Mouse (Mus musculus) lung, postnatal 0 days (tissue): Measurements from ENCODE around the gene Zswim1. TPM values are rescaled to one million over a fixed set of nuclear protein-coding genes. Genes with fewer than 3 reads are reported as not detected.
"Not testable (repeated sequence)": the region's sequence is repeated elsewhere in the genome, so short reads cannot be mapped to it uniquely, and the experiment has no call there.

Source experiments
- ATAC-seq: fragments of 200-750 bp; cut with Nextera tagmentation; 2 replicates; pipeline ENCODE4 v1.8.0; 2017; ENCODE audit warnings: moderate library complexity
- DNase-seq: peaks from one replicate; pipeline ENCODE4 v3.0.0-alpha.2; 2016; ENCODE audit warnings: low spot score
- H3K27ac ChIP-seq: fragments of 300-500 bp; sonication (generic); 2 replicates; pipeline ENCODE4 v1.5.1; 2014; ENCODE audit warnings: antibody characterized with exemption, mild to moderate bottlenecking, low read length, mixed read lengths
- H3K27me3 ChIP-seq: fragments of 300-500 bp; sonication (generic); replicated peaks from 2 replicates; pipeline ENCODE4 v1.6.1; 2014; ENCODE audit warnings: low read length, mixed read lengths; ENCODE audit not compliant: insufficient read depth
- H3K36me3 ChIP-seq: fragments of 300-500 bp; sonication (generic); 2 replicates; pipeline ENCODE4 v1.6.1; 2014; ENCODE audit warnings: low read length, mixed read lengths; ENCODE audit not compliant: insufficient read depth
- H3K4me1 ChIP-seq: fragments of 300-500 bp; sonication (generic); 2 replicates; pipeline ENCODE4 v1.6.1; 2014; ENCODE audit warnings: antibody characterized with exemption, low read depth, low read length, mixed read lengths; ENCODE audit not compliant: insufficient read depth
- H3K4me2 ChIP-seq: fragments of 300-500 bp; sonication (generic); replicated peaks from 2 replicates; pipeline ENCODE4 v1.6.1; 2014; ENCODE audit warnings: low read depth, mild to moderate bottlenecking, low read length, moderate library complexity, mixed read lengths
- H3K4me3 ChIP-seq: fragments of 300-500 bp; sonication (generic); 2 replicates; pipeline ENCODE4 v1.5.1; 2014; ENCODE audit warnings: low read depth, low read length
- H3K9ac ChIP-seq: fragments of 300-500 bp; sonication (generic); replicated peaks from 2 replicates; pipeline ENCODE4 v1.6.1; 2014; ENCODE audit warnings: low read depth, mild to moderate bottlenecking
- H3K9me3 ChIP-seq: fragments of 300-500 bp; sonication (generic); 2 replicates; pipeline ENCODE4 v1.6.1; 2016; ENCODE audit warnings: low read length, mixed read lengths
- CTCF ChIP-seq: IDR thresholded peaks from 2 replicates; pipeline ENCODE4 v1.5.1; 2016; ENCODE audit warnings: antibody characterized with exemption, mild to moderate bottlenecking
- EP300 ChIP-seq: IDR thresholded peaks from 2 replicates; pipeline ENCODE4 v1.6.1; 2016; ENCODE audit warnings: antibody characterized with exemption, mild to moderate bottlenecking, control low read depth
- WGBS: fragments of 180-500 bp; shearing (Covaris S2); extraction: QIAGEN DNeasy Blood & Tissue Kit; methylation state at CpG from one replicate; pipeline ENCODE4 v1.1.7; 2014; 5-methylcytosine and 5-hydroxymethylcytosine counted together
- polyA plus RNA-seq: library from polyadenylated mRNA; unstranded; fragments of >200 nt; fragmentation: Nextera tagmentation; extraction: Ambion mirVana; gene quantifications from 2 replicates; pipeline ENCODE4 v1.2.1, GENCODE M21; 2015

Gene Zswim1
- polyA plus RNA-seq, 1 experiment from 2014 or later = 8.1 TPM

GRCm38 (mm10) chr2:164798554-164798953, 23.9 kb upstream of the Zswim1 start:
- WGBS = 73% methylated on average over 6 of the region's 6 CpGs
- H3K36me3 ChIP-seq = not testable (repeated sequence)

GRCm38 (mm10) chr2:164800252-164801004, 22.1 kb upstream of the Zswim1 start:
- Histone ChIP-seq H3K36me3 (peaks cover 3% of the 10 kb centered on the region; the same call in 1 of the 2 replicates), H3K4me3 (no peak overlapping the region), H3K9me3 (no peaks in the 10 kb centered on the region), H3K4me1 (peaks cover 4% of the 10 kb centered on the region; the same call in 1 of the 2 replicates), H3K27ac (no peak overlapping the region), H3K4me2 (no peak overlapping the region), H3K9ac (no peak overlapping the region), H3K27me3 (no peaks in the 10 kb centered on the region)
- TF ChIP-seq EP300 = no peak
- no peak for TF ChIP-seq CTCF
- ATAC-seq (no peak), DNase-seq (no peak)
- WGBS = 84% methylated on average over 13 of the region's 13 CpGs

More at GRCm38 (mm10) chr2:164798554-164798953, 23.9 kb upstream of the Zswim1 start:
- H3K27ac ChIP-seq, H3K4me1 ChIP-seq, H3K4me2 ChIP-seq, H3K9ac ChIP-seq, H3K4me3 ChIP-seq, ATAC-seq, H3K9me3 ChIP-seq, H3K27me3 ChIP-seq: not testable (repeated sequence)
- peak; percentile 55 for TF ChIP-seq CTCF
- peak; percentile 71 for DNase-seq

GRCm38 (mm10) chr2:164803201-164803920, 19.1 kb upstream of the Zswim1 start:
- WGBS = 81% methylated on average over 16 of the region's 16 CpGs
- no peaks in the 10 kb centered on the region for H3K36me3 ChIP-seq
- peaks cover 4% of the 10 kb centered on the region; the same call in 1 of the 2 replicates for H3K4me1 ChIP-seq
- no peak for TF ChIP-seq EP300
- no peak for TF ChIP-seq CTCF
- 0 out of 2 replicates have a peak overlapping the region, but pooled peaks have one; percentile 70 for H3K9ac ChIP-seq
- no peaks in the 10 kb centered on the region for H3K9me3 ChIP-seq
- no peaks in the 10 kb centered on the region for H3K27me3 ChIP-seq
- H3K4me3 ChIP-seq = no peak overlapping the region
- DNase-seq (no peak), ATAC-seq (no peak)
- no peak overlapping the region for H3K27ac ChIP-seq
- peak overlapping the region; percentile 63 for H3K4me2 ChIP-seq

GRCm38 (mm10) chr2:164803921-164804313, 18.6 kb upstream of the Zswim1 start:
- Histone ChIP-seq H3K9me3 (no peaks in the 10 kb centered on the region), H3K36me3 (no peaks in the 10 kb centered on the region), H3K27me3 (no peaks in the 10 kb centered on the region), H3K4me1 (peaks cover 4% of the 10 kb centered on the region; the same call in 1 of the 2 replicates), H3K27ac (no peak overlapping the region), H3K4me2 (peak overlapping the region; percentile 63), H3K9ac (peak overlapping the region; percentile 70), H3K4me3 (peak overlapping the region; percentile 79; the same call in 1 of the 2 replicates)
- WGBS = 60% methylated on average over 1 of the region's 1 CpGs
- TF ChIP-seq EP300 = no peak; the same call in 1 of the 2 replicates
- TF ChIP-seq CTCF = no peak
- no peak for ATAC-seq
- DNase-seq = no peak

DNA sequence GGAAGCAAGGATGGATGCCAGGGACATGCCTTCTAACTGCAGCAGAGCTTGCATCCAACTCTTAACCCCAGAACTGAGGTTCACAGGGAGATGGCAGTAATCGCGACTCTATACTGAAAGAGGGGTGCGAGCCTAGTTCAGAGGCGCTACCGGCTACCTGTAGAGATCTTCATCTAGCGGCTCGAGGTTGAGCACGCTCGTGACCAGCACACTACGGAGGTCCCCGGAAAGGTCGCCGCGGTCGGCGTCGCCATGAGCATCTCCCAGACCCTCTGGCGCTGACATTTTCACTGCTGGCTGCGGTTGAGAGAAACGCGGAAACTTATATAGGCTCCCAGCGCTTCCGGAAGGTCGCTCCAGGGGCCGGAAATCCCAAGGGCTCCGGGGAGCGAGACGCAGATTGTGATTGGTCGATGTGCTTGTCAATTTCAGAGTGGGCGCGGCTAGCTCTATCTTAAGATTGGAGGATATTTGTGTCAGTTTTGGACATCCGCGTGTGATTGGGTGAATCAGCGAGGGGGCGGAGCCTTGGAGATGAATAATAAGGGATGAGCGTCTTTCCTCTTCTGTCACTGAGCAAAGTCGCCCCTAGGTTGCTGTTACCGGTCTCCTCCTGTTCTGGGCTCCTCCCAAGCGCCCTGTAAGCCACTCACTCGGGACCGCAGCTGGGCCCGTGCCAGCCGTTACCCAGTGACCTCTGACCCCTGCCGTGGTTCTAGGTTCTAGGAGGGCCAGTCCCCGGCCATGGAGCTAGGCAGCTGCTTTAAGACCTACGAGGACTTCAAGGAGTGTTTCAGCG, 17.8 kb upstream of the Zswim1 start, which contains the start of the genes Acot8 and Zswim3:
Acot8 (minus strand) TSS at position 350 of the 799 bp plus-strand sequence.
Zswim3 (plus strand) TSS at position 566 of the 799 bp plus-strand sequence.
- TF ChIP-seq EP300 (peak; percentile 69; the same call in 1 of the 2 replicates), CTCF (peak; percentile 16)
- no peaks in the 10 kb centered on the region for H3K27me3 ChIP-seq
- under 1% methylated on average over 47 of the region's 47 CpGs for WGBS
- H3K36me3 ChIP-seq = no peaks in the 10 kb centered on the region
- DNase-seq = peak; percentile 98
- peaks cover 4% of the 10 kb centered on the region; the same call in 1 of the 2 replicates for H3K4me1 ChIP-seq
- peak within 1 kb of the TSS; percentile 70 for H3K9ac ChIP-seq
- no peaks in the 10 kb centered on the region for H3K9me3 ChIP-seq
- peak within 1 kb of the TSS; percentile 79 for H3K4me3 ChIP-seq
- peak within 1 kb of the TSS; percentile 63 for H3K4me2 ChIP-seq
- H3K27ac ChIP-seq = peak within 1 kb of the TSS; percentile 78
- ATAC-seq = peak; percentile 98
